Mouse (Mus musculus): Measurements from ENCODE around the gene Aars.

- TF ChIP-seq CTCF (IDR thresholded peaks at IDR 0.05; ENCODE audit: extremely low read depth, insufficient read depth, insufficient read length, insufficient replicate concordance): no peak
- TF ChIP-seq POLR2A (IDR thresholded peaks at IDR 0.05; ENCODE audit: low read depth, low read length): no peak
Measured at GRCm38 (mm10) chr8:111055661-111056060, 22.7 kb downstream of the Aars start.

All from spleen, adult 2 months (tissue).